Mouse (Mus musculus) embryonic facial prominence, embryonic 10.5 days (tissue): Measurements from ENCODE around the gene Uba1. TPM values are rescaled to one million over a fixed set of nuclear protein-coding genes. Genes with fewer than 3 reads are reported as not detected.
"Not testable (repeated sequence)": the region's sequence is repeated elsewhere in the genome, so short reads cannot be mapped to it uniquely, and the experiment has no call there.

ENCODE experiments used
- DNase-seq: peaks from one replicate; pipeline ENCODE4 v3.0.0-alpha.2; 2017; ENCODE audit warnings: low spot score
- H3K27ac ChIP-seq: fragments of 300-500 bp; sonication (generic); replicated peaks from 2 replicates; pipeline ENCODE4 v1.5.1; 2016; ENCODE audit warnings: mild to moderate bottlenecking
- H3K27me3 ChIP-seq: fragments of 300-500 bp; sonication (generic); replicated peaks from 2 replicates; pipeline ENCODE4 v1.6.1; 2016; ENCODE audit warnings: low read depth, mild to moderate bottlenecking; ENCODE audit not compliant: poor library complexity, severe bottlenecking
- H3K36me3 ChIP-seq: fragments of 300-500 bp; sonication (generic); replicated peaks from 2 replicates; pipeline ENCODE4 v1.6.1; 2016; ENCODE audit warnings: mild to moderate bottlenecking, moderate library complexity
- H3K4me1 ChIP-seq: fragments of 300-500 bp; sonication (generic); 2 replicates; pipeline ENCODE4 v1.6.1; 2016
- H3K4me3 ChIP-seq: fragments of 300-500 bp; sonication (generic); 2 replicates; pipeline ENCODE4 v1.5.1; 2016; ENCODE audit warnings: mild to moderate bottlenecking, moderate library complexity
- H3K9me3 ChIP-seq: fragments of 300-500 bp; sonication (generic); 2 replicates; pipeline ENCODE4 v1.6.1; 2016; ENCODE audit warnings: mild to moderate bottlenecking
- WGBS: fragments of 180-500 bp; shearing (Covaris S2); methylation state at CpG from one replicate; pipeline ENCODE4 v1.1.7; 2016; 5-methylcytosine and 5-hydroxymethylcytosine counted together
- polyA plus RNA-seq: library from polyadenylated mRNA; unstranded; fragments of >200 nt; fragmentation: Nextera tagmentation; extraction: Ambion mirVana; gene quantifications from 2 replicates; pipeline ENCODE4 v1.2.1, GENCODE M21; 2016

Uba1 gene
- polyA plus RNA-seq, 1 experiment from 2014 or later: 244 TPM

GRCm38 (mm10) chrX:20687519-20688067, 29.5 kb downstream of the Uba1 start, which contains the start of gene Cdk16:
Cdk16 (plus strand) TSS chrX:20687954.
- Histone ChIP-seq H3K9me3 (peaks cover 9% of the 10 kb centered on the region; the same call in 1 of the 2 replicates), H3K4me3 (peak within 1 kb of the TSS; percentile 69), H3K4me1 (peaks cover 14% of the 10 kb centered on the region), H3K36me3 (peaks cover 24% of the 10 kb centered on the region), H3K27ac (peak within 1 kb of the TSS; percentile 92), H3K27me3 (no peaks in the 10 kb centered on the region)
- peak; percentile 84 for DNase-seq
- WGBS: 25% methylated on average over 16 of the region's 16 CpGs

- Histone ChIP-seq H3K27ac (peak overlapping the region; percentile 92), H3K9me3 (peaks cover 9% of the 10 kb centered on the region; the same call in 1 of the 2 replicates), H3K4me3 (peak overlapping the region; percentile 69), H3K36me3 (peaks cover 24% of the 10 kb centered on the region), H3K4me1 (peaks cover 14% of the 10 kb centered on the region), H3K27me3 (no peaks in the 10 kb centered on the region)
- 17% methylated on average over 33 of the region's 33 CpGs for WGBS
- DNase-seq: peak; percentile 89
Observed at GRCm38 (mm10) chrX:20688068-20688547, 30.0 kb downstream of the Uba1 start.

GRCm38 (mm10) chrX:20688615-20689014, 30.5 kb downstream of the Uba1 start:
- Histone ChIP-seq H3K4me3 (peak overlapping the region; percentile 69), H3K4me1 (peaks cover 14% of the 10 kb centered on the region), H3K9me3 (peaks cover 9% of the 10 kb centered on the region; the same call in 1 of the 2 replicates), H3K27me3 (no peaks in the 10 kb centered on the region), H3K36me3 (peaks cover 24% of the 10 kb centered on the region), H3K27ac (peak overlapping the region; percentile 92)
- WGBS: 19% methylated on average over 35 of the region's 35 CpGs
- DNase-seq: peak; percentile 77

GRCm38 (mm10) chrX:20691566-20691965, 33.4 kb downstream of the Uba1 start:
- no peak for DNase-seq
- Histone ChIP-seq H3K9me3 (peaks cover 9% of the 10 kb centered on the region; the same call in 1 of the 2 replicates), H3K4me1 (peaks cover 12% of the 10 kb centered on the region), H3K36me3 (peaks cover 47% of the 10 kb centered on the region), H3K27me3 (no peaks in the 10 kb centered on the region), H3K27ac (no peak overlapping the region), H3K4me3 (no peak overlapping the region)
- WGBS: 85% methylated on average over 3 of the region's 3 CpGs

- H3K27ac ChIP-seq: no peak overlapping the region
- peaks cover 58% of the 10 kb centered on the region for H3K36me3 ChIP-seq
- DNase-seq: no peak
Observed at GRCm38 (mm10) chrX:20692616-20693015, 34.5 kb downstream of the Uba1 start.

GRCm38 (mm10) chrX:20695842-20696241, 37.7 kb downstream of the Uba1 start:
- no peaks in the 10 kb centered on the region; the same call in 1 of the 2 replicates for H3K9me3 ChIP-seq
- H3K4me1 ChIP-seq: no peaks in the 10 kb centered on the region
- peaks cover 79% of the 10 kb centered on the region for H3K36me3 ChIP-seq
- WGBS: 93% methylated on average over 4 of the region's 4 CpGs
- no peak for DNase-seq
- no peak overlapping the region for H3K27ac ChIP-seq
- H3K4me3 ChIP-seq: no peak overlapping the region
- H3K27me3 ChIP-seq: no peaks in the 10 kb centered on the region

More at GRCm38 (mm10) chrX:20692616-20693015, 34.5 kb downstream of the Uba1 start:
- Histone ChIP-seq H3K27me3 (no peaks in the 10 kb centered on the region), H3K4me1 (peaks cover 8% of the 10 kb centered on the region), H3K9me3 (peaks cover 9% of the 10 kb centered on the region; the same call in 1 of the 2 replicates), H3K4me3 (no peak overlapping the region)
- 79% methylated on average over 1 of the region's 1 CpGs for WGBS

GRCm38 (mm10) chrX:20703741-20704290, 45.7 kb downstream of the Uba1 start, which contains the start of gene Usp11:
Usp11 (plus strand) TSS chrX:20703906.
- WGBS: 17% methylated on average over 32 of the region's 32 CpGs
- H3K9me3 ChIP-seq: no peaks in the 10 kb centered on the region
- peaks cover 11% of the 10 kb centered on the region for H3K36me3 ChIP-seq
- H3K27me3 ChIP-seq: no peaks in the 10 kb centered on the region
- peak within 1 kb of the TSS; percentile 88 for H3K27ac ChIP-seq
- no peaks in the 10 kb centered on the region for H3K4me1 ChIP-seq
- DNase-seq: peak; percentile 79
- peak within 1 kb of the TSS; percentile 67 for H3K4me3 ChIP-seq

- DNase-seq: peak; percentile 88
- H3K36me3 ChIP-seq: peaks cover 4% of the 10 kb centered on the region
- H3K27me3 ChIP-seq: no peaks in the 10 kb centered on the region
- WGBS: 16% methylated on average over 32 of the region's 32 CpGs
- H3K4me1 ChIP-seq: no peaks in the 10 kb centered on the region
- no peaks in the 10 kb centered on the region for H3K9me3 ChIP-seq
- H3K4me3 ChIP-seq: peak overlapping the region; percentile 67
- peak overlapping the region; percentile 88 for H3K27ac ChIP-seq
Observed at GRCm38 (mm10) chrX:20704295-20705082, 46.4 kb downstream of the Uba1 start.

GRCm38 (mm10) chrX:20705083-20705402, 46.9 kb downstream of the Uba1 start:
- H3K9me3 ChIP-seq: no peaks in the 10 kb centered on the region
- H3K27me3 ChIP-seq: no peaks in the 10 kb centered on the region
- H3K4me1 ChIP-seq: no peaks in the 10 kb centered on the region
- WGBS: 37% methylated on average over 3 of the region's 3 CpGs
- no peaks in the 10 kb centered on the region; the same call in 1 of the 2 replicates for H3K36me3 ChIP-seq
- H3K4me3 ChIP-seq: peak overlapping the region; percentile 67
- no peak for DNase-seq
- H3K27ac ChIP-seq: peak overlapping the region; percentile 88; the same call in 1 of the 2 replicates

GRCm38 (mm10) chrX:20728681-20729080, 70.6 kb downstream of the Uba1 start:
- Histone ChIP-seq H3K27me3 (no peaks in the 10 kb centered on the region), H3K27ac (no peak overlapping the region), H3K36me3 (no peaks in the 10 kb centered on the region), H3K4me3 (no peak overlapping the region), H3K9me3 (no peaks in the 10 kb centered on the region), H3K4me1 (no peaks in the 10 kb centered on the region)
- DNase-seq: no peak
- WGBS: 76% methylated on average over 5 of the region's 5 CpGs

- not testable (repeated sequence) for H3K27ac ChIP-seq, H3K36me3 ChIP-seq, H3K4me3 ChIP-seq, H3K9me3 ChIP-seq, H3K27me3 ChIP-seq, H3K4me1 ChIP-seq
- DNase-seq: peak; percentile 8
- 50% methylated on average over 10 of the region's 10 CpGs for WGBS
Observed at GRCm38 (mm10) chrX:20730048-20730447, 71.9 kb downstream of the Uba1 start.
